Mouse (Mus musculus) liver, adult 2 months (tissue): ENCODE measurements around the gene Sgms1.

Experiments used
- CTCF ChIP-seq: fragments of 200-500 bp; IDR thresholded peaks from 2 replicates; pipeline ENCODE4 v1.5.1; 2011; ENCODE audit warnings: low read depth, low read length, control low read depth
- POLR2A ChIP-seq: fragments of 200-500 bp; IDR thresholded peaks from 2 replicates; pipeline ENCODE4 v1.6.1; 2011; ENCODE audit warnings: low read length, control low read depth; ENCODE audit not compliant: insufficient read depth; ENCODE audit errors: extremely low read depth

- TF ChIP-seq CTCF: no peak
- no peak for TF ChIP-seq POLR2A
These were observed 147.4 kb downstream of the Sgms1 start for GRCm38 (mm10) chr19:32242153-32242552.
